Comparison of ENCODE assay signal across 9 mouse cellular contexts in genomic region chr8:26441268-26442030, GRCm38 (mm10).
DNase-seq lines count a peak whose midpoint lies in the region; ATAC-seq lines count a peak whose summit lies in the region.
"Had no signal": no experiment of that assay in that cellular context is flagged by ENCODE, and none has a peak within 500 bp of the region (broad histone marks: within the 10 kb centered on the region; RNA-seq: fewer than 3 reads in every experiment).

No protein-coding gene starts in this region.

- ATAC-seq in kidney, embryonic 16.5 days (ENCODE audit: low FRiP score, low TSS enrichment): no peak
- no peak; the same call in 1 of the 2 replicates for ATAC-seq in intestine, embryonic 15.5 days

- peaks cover 9% of the 10 kb centered on the region; the same call in 1 of the 2 replicates for H3K4me1 ChIP-seq in kidney, embryonic 16.5 days (ENCODE audit: insufficient read depth, low read length)
- H3K4me1 ChIP-seq in intestine, embryonic 15.5 days (replicated peaks): no peaks in the 10 kb centered on the region
- H3K4me1 ChIP-seq: embryonic facial prominence, embryonic 13.5 days had no signal

- 49% methylated on average over 12 of the region's 12 CpGs for WGBS in kidney, embryonic 16.5 days
- 51% methylated on average over 12 of the region's 12 CpGs for WGBS in intestine, embryonic 15.5 days

- H3K9ac ChIP-seq in kidney, embryonic 16.5 days (replicated peaks; ENCODE audit: low read length): no peak overlapping the region
- no peak overlapping the region for H3K9ac ChIP-seq in intestine, embryonic 15.5 days
- H3K9ac ChIP-seq: embryonic facial prominence, embryonic 13.5 days; limb, embryonic 13.5 days had no signal

- H3K9me3 ChIP-seq in kidney, embryonic 16.5 days (ENCODE audit: low read length): no peaks in the 10 kb centered on the region
- no peaks in the 10 kb centered on the region for H3K9me3 ChIP-seq in intestine, embryonic 15.5 days
- H3K9me3 ChIP-seq: embryonic facial prominence, embryonic 13.5 days; limb, embryonic 13.5 days had no signal

- no peak overlapping the region for H3K4me3 ChIP-seq in kidney, embryonic 16.5 days (ENCODE audit: low read length)
- H3K4me3 ChIP-seq in intestine, embryonic 15.5 days (replicated peaks): no peak overlapping the region
- H3K4me3 ChIP-seq: embryonic facial prominence, embryonic 13.5 days; limb, embryonic 13.5 days had no signal

- H3K4me2 ChIP-seq in kidney, embryonic 16.5 days (replicated peaks; ENCODE audit: low read depth, low read length): no peak overlapping the region
- H3K4me2 ChIP-seq in intestine, embryonic 15.5 days (replicated peaks): no peak overlapping the region
- H3K4me2 ChIP-seq: embryonic facial prominence, embryonic 13.5 days; limb, embryonic 13.5 days had no signal

- DNase-seq in kidney, adult 9 months: peak; percentile 9
- DNase-seq in adrenal gland, postnatal 36 days: peak; percentile 30 to 49
- peak; percentile 64 for DNase-seq in cerebellum, adult 11 months
- DNase-seq in layer of hippocampus, adult 9-11 months: peak; percentile 8
- no peak for DNase-seq in right cerebral cortex, postnatal 14 days

- no peak overlapping the region for H3K27ac ChIP-seq in kidney, embryonic 16.5 days (ENCODE audit: low read length)
- no peak overlapping the region for H3K27ac ChIP-seq in intestine, embryonic 15.5 days
- H3K27ac ChIP-seq: embryonic facial prominence, embryonic 13.5 days; limb, embryonic 13.5 days had no signal

- no peaks in the 10 kb centered on the region for H3K36me3 ChIP-seq in kidney, embryonic 16.5 days (ENCODE audit: insufficient read depth, low read length)
- no peaks in the 10 kb centered on the region for H3K36me3 ChIP-seq in intestine, embryonic 15.5 days
- H3K36me3 ChIP-seq: embryonic facial prominence, embryonic 13.5 days; limb, embryonic 13.5 days had no signal

- H3K27me3 ChIP-seq in kidney, embryonic 16.5 days (ENCODE audit: insufficient read depth, low read length): no peaks in the 10 kb centered on the region
- H3K27me3 ChIP-seq in intestine, embryonic 15.5 days (replicated peaks): no peaks in the 10 kb centered on the region
- H3K27me3 ChIP-seq: embryonic facial prominence, embryonic 13.5 days had no signal
